Mouse (Mus musculus): ENCODE measurements around the gene Mpv17l2. TPM values are rescaled to one million over a fixed set of nuclear protein-coding genes. Genes with fewer than 3 reads are reported as not detected.

Mpv17l2 gene
- polyA plus RNA-seq, 1 experiment: 86.8 TPM

DNA sequence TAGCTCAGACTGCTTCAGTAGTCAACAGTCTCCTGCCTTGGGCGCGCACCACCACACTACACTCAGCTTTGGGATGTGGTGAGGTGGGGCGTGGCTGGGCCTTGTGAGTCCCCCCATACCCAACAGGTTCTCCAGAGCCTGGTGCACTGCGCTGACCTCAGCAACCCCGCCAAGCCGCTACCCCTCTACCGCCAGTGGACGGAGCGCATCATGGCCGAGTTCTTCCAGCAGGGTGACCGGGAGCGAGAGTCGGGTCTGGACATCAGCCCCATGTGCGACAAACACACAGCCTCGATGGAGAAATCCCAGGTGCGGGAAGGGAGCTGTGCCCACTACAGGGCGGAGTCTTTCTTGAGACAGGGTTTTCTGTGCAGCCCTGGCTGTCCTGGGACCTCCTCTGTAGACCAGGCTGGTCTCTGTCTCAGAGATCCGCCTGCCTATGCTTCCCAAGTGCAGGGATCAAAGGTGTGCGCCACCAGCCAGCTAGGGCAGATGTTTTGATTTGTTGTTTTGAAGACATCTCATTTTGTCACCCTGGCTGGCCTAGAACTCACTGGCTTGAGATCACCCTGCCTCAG is 11.6 kb downstream of the Mpv17l2 start:
- no peak for TF ChIP-seq FOSL1 (IDR thresholded peaks at IDR 0.05; ENCODE audit: insufficient read depth, low read length, poor library complexity, severe bottlenecking)
- TF ChIP-seq CEBPB (IDR thresholded peaks at IDR 0.05; ENCODE audit: low read depth): no peak
- TF ChIP-seq USF1 (IDR thresholded peaks at IDR 0.05; ENCODE audit: low read depth): no peak
- no peak for TF ChIP-seq MYOG (IDR thresholded peaks at IDR 0.05; ENCODE audit: control insufficient read depth, extremely low read depth, insufficient read length)
- no peak for TF ChIP-seq MYOD1 (IDR thresholded peaks at IDR 0.05; ENCODE audit: control insufficient read depth, insufficient read length, low read depth)
- no peak for TF ChIP-seq CTCF (IDR thresholded peaks at IDR 0.05; ENCODE audit: control insufficient read depth, insufficient read depth, insufficient read length)
- no peak for TF ChIP-seq MAX (IDR thresholded peaks at IDR 0.05)
- Histone ChIP-seq H3K4me3 (ENCODE audit: insufficient read depth, poor library complexity, severe bottlenecking) (no peak overlapping the region), H3ac (ENCODE audit: control insufficient read depth, insufficient read length, low read depth) (no peak overlapping the region), H3K79me3 (ENCODE audit: low read depth) (no peaks in the 10 kb centered on the region), H3K36me3 (ENCODE audit: control insufficient read depth, insufficient read depth) (no peaks in the 10 kb centered on the region), H3K79me2 (ENCODE audit: control insufficient read depth, insufficient read depth) (no peaks in the 10 kb centered on the region), H3K27me3 (ENCODE audit: control insufficient read depth, insufficient read depth, insufficient read length) (peaks cover 18% of the 10 kb centered on the region)

GRCm38 (mm10) chr8:70748246-70749096 is 12.3 kb downstream of the Mpv17l2 start:
- Histone ChIP-seq H3K79me2 (ENCODE audit: control insufficient read depth, insufficient read depth) (no peaks in the 10 kb centered on the region), H3K27me3 (ENCODE audit: control insufficient read depth, insufficient read depth, insufficient read length) (peaks cover 24% of the 10 kb centered on the region), H3ac (ENCODE audit: control insufficient read depth, insufficient read length, low read depth) (no peak overlapping the region), H3K79me3 (ENCODE audit: low read depth) (no peaks in the 10 kb centered on the region), H3K36me3 (ENCODE audit: control insufficient read depth, insufficient read depth) (no peaks in the 10 kb centered on the region), H3K4me3 (ENCODE audit: insufficient read depth, poor library complexity, severe bottlenecking) (no peak overlapping the region)
- no peak for TF ChIP-seq USF1 (IDR thresholded peaks at IDR 0.05; ENCODE audit: low read depth)
- no peak for TF ChIP-seq CEBPB (IDR thresholded peaks at IDR 0.05; ENCODE audit: low read depth)
- TF ChIP-seq MAX (IDR thresholded peaks at IDR 0.05): no peak
- TF ChIP-seq MYOG (IDR thresholded peaks at IDR 0.05; ENCODE audit: control insufficient read depth, extremely low read depth, insufficient read length): no peak
- no peak for TF ChIP-seq FOSL1 (IDR thresholded peaks at IDR 0.05; ENCODE audit: insufficient read depth, low read length, poor library complexity, severe bottlenecking)
- TF ChIP-seq MYOD1 (IDR thresholded peaks at IDR 0.05; ENCODE audit: control insufficient read depth, insufficient read length, low read depth): no peak
- TF ChIP-seq CTCF (IDR thresholded peaks at IDR 0.05; ENCODE audit: control insufficient read depth, insufficient read depth, insufficient read length): no peak

GRCm38 (mm10) chr8:70747211-70747890 is 13.4 kb downstream of the Mpv17l2 start:
- no peaks in the 10 kb centered on the region for H3K79me2 ChIP-seq (ENCODE audit: control insufficient read depth, insufficient read depth)
- H3K4me3 ChIP-seq (ENCODE audit: insufficient read depth, poor library complexity, severe bottlenecking): no peak overlapping the region
- H3ac ChIP-seq (ENCODE audit: control insufficient read depth, insufficient read length, low read depth): no peak overlapping the region
- peaks cover 36% of the 10 kb centered on the region for H3K27me3 ChIP-seq (ENCODE audit: control insufficient read depth, insufficient read depth, insufficient read length)
- H3K79me3 ChIP-seq (ENCODE audit: low read depth): no peaks in the 10 kb centered on the region
- TF ChIP-seq MYOG (IDR thresholded peaks at IDR 0.05; ENCODE audit: control insufficient read depth, extremely low read depth, insufficient read length) (no peak), USF1 (IDR thresholded peaks at IDR 0.05; ENCODE audit: low read depth) (no peak), CTCF (IDR thresholded peaks at IDR 0.05; ENCODE audit: control insufficient read depth, insufficient read depth, insufficient read length) (no peak), MYOD1 (IDR thresholded peaks at IDR 0.05; ENCODE audit: control insufficient read depth, insufficient read length, low read depth) (no peak), FOSL1 (IDR thresholded peaks at IDR 0.05; ENCODE audit: insufficient read depth, low read length, poor library complexity, severe bottlenecking) (no peak), CEBPB (IDR thresholded peaks at IDR 0.05; ENCODE audit: low read depth) (no peak), MAX (IDR thresholded peaks at IDR 0.05) (no peak)
- H3K36me3 ChIP-seq (ENCODE audit: control insufficient read depth, insufficient read depth): no peaks in the 10 kb centered on the region

DNA sequence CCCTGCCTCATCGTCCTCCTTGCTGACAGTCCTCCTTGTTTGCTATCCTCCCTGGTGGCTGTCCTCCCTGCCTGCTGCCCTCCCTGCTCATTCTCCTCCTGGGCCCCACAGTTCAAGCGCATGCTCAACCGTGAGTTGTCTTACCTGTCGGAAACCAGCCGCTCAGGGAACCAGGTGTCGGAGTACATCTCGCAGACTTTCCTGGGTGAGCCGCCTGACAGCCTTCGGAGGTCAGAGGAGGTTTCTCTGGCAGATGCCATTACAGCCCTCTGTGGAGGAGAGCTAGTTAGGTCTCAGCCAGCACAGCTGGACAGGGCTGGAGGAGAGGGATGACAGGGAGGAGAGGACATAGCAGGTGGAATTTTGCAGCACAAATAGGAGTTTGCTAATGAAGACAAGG is 14.1 kb downstream of the Mpv17l2 start:
- H3K36me3 ChIP-seq (ENCODE audit: control insufficient read depth, insufficient read depth): no peaks in the 10 kb centered on the region
- no peaks in the 10 kb centered on the region for H3K79me3 ChIP-seq (ENCODE audit: low read depth)
- H3K79me2 ChIP-seq (ENCODE audit: control insufficient read depth, insufficient read depth): no peaks in the 10 kb centered on the region
- peaks cover 42% of the 10 kb centered on the region for H3K27me3 ChIP-seq (ENCODE audit: control insufficient read depth, insufficient read depth, insufficient read length)
- no peak overlapping the region for H3ac ChIP-seq (ENCODE audit: control insufficient read depth, insufficient read length, low read depth)
- TF ChIP-seq FOSL1 (IDR thresholded peaks at IDR 0.05; ENCODE audit: insufficient read depth, low read length, poor library complexity, severe bottlenecking) (no peak), MAX (IDR thresholded peaks at IDR 0.05) (no peak), MYOD1 (IDR thresholded peaks at IDR 0.05; ENCODE audit: control insufficient read depth, insufficient read length, low read depth) (no peak), MYOG (IDR thresholded peaks at IDR 0.05; ENCODE audit: control insufficient read depth, extremely low read depth, insufficient read length) (no peak)
- H3K4me3 ChIP-seq (ENCODE audit: insufficient read depth, poor library complexity, severe bottlenecking): no peak overlapping the region

- no peaks in the 10 kb centered on the region for H3K79me2 ChIP-seq (ENCODE audit: control insufficient read depth, insufficient read depth)
- H3K79me3 ChIP-seq (ENCODE audit: low read depth): no peaks in the 10 kb centered on the region
- peaks cover 46% of the 10 kb centered on the region for H3K27me3 ChIP-seq (ENCODE audit: control insufficient read depth, insufficient read depth, insufficient read length)
- H3K4me3 ChIP-seq (ENCODE audit: insufficient read depth, poor library complexity, severe bottlenecking): no peak overlapping the region
- H3K36me3 ChIP-seq (ENCODE audit: control insufficient read depth, insufficient read depth): no peaks in the 10 kb centered on the region
- H3ac ChIP-seq (ENCODE audit: control insufficient read depth, insufficient read length, low read depth): no peak overlapping the region
- TF ChIP-seq MYOD1 (IDR thresholded peaks at IDR 0.05; ENCODE audit: control insufficient read depth, insufficient read length, low read depth): no peak
- TF ChIP-seq MYOG (IDR thresholded peaks at IDR 0.05; ENCODE audit: control insufficient read depth, extremely low read depth, insufficient read length): no peak
- no peak for TF ChIP-seq CEBPB (IDR thresholded peaks at IDR 0.05; ENCODE audit: low read depth)
- no peak for TF ChIP-seq FOSL1 (IDR thresholded peaks at IDR 0.05; ENCODE audit: insufficient read depth, low read length, poor library complexity, severe bottlenecking)
- no peak for TF ChIP-seq MAX (IDR thresholded peaks at IDR 0.05)
- TF ChIP-seq USF1 (IDR thresholded peaks at IDR 0.05; ENCODE audit: low read depth): no peak
- TF ChIP-seq CTCF (IDR thresholded peaks at IDR 0.05; ENCODE audit: control insufficient read depth, insufficient read depth, insufficient read length): no peak
Measured at GRCm38 (mm10) chr8:70745691-70746220, 15.0 kb downstream of the Mpv17l2 start.

Measured in C2C12 (cell line).